Mouse (Mus musculus) midbrain, embryonic 13.5 days (tissue): ENCODE data around the gene Zfp473. TPM values are rescaled to one million over a fixed set of nuclear protein-coding genes. Genes with fewer than 3 reads are reported as not detected.
A peak's percentile ranks its signal among the peaks of the same experiment; 100 is the strongest.

Experiments used
- ATAC-seq: fragments of 200-750 bp; cut with Nextera tagmentation; 2 replicates; pipeline ENCODE4 v1.8.0; 2017; ENCODE audit warnings: mild to moderate bottlenecking, moderate TSS enrichment, moderate library complexity
- H3K27ac ChIP-seq: fragments of 300-500 bp; sonication (generic); 2 replicates; pipeline ENCODE4 v1.5.1; 2015; ENCODE audit warnings: inconsistent platforms, mild to moderate bottlenecking, moderate library complexity
- H3K27me3 ChIP-seq: fragments of 300-500 bp; sonication (generic); 2 replicates; pipeline ENCODE4 v1.6.1; 2015; ENCODE audit warnings: mild to moderate bottlenecking, inconsistent platforms
- H3K36me3 ChIP-seq: fragments of 300-500 bp; sonication (generic); 2 replicates; pipeline ENCODE4 v1.6.1; 2015; ENCODE audit warnings: mild to moderate bottlenecking, inconsistent platforms
- H3K4me1 ChIP-seq: fragments of 300-500 bp; sonication (generic); replicated peaks from 2 replicates; pipeline ENCODE4 v1.6.1; 2015; ENCODE audit warnings: inconsistent platforms
- H3K4me2 ChIP-seq: fragments of 300-500 bp; sonication (generic); replicated peaks from 2 replicates; pipeline ENCODE4 v1.6.1; 2015; ENCODE audit warnings: moderate library complexity, mild to moderate bottlenecking, inconsistent platforms
- H3K4me3 ChIP-seq: fragments of 300-500 bp; sonication (generic); replicated peaks from 2 replicates; pipeline ENCODE4 v1.5.1; 2015; ENCODE audit warnings: mild to moderate bottlenecking, inconsistent platforms
- H3K9ac ChIP-seq: fragments of 300-500 bp; sonication (generic); replicated peaks from 2 replicates; pipeline ENCODE4 v1.6.1; 2015; ENCODE audit warnings: mild to moderate bottlenecking, inconsistent platforms
- H3K9me3 ChIP-seq: fragments of 300-500 bp; sonication (generic); 2 replicates; pipeline ENCODE4 v1.6.1; 2016; ENCODE audit warnings: mild to moderate bottlenecking, inconsistent platforms
- WGBS: fragments of 180-500 bp; shearing (Covaris S2); methylation state at CpG from one replicate; pipeline ENCODE4 v1.1.7; 2015; 5-methylcytosine and 5-hydroxymethylcytosine counted together
- polyA plus RNA-seq: library from polyadenylated mRNA; unstranded; fragments of >200 nt; fragmentation: Nextera tagmentation; extraction: Ambion mirVana; gene quantifications from 2 replicates; pipeline ENCODE4 v1.2.1, GENCODE M21; 2015

The Zfp473 gene
- polyA plus RNA-seq, 1 experiment from 2014 or later = 1.4 TPM

- Histone ChIP-seq H3K27ac (no peak overlapping the region), H3K4me1 (peaks cover 31% of the 10 kb centered on the region), H3K9me3 (no peaks in the 10 kb centered on the region), H3K27me3 (no peaks in the 10 kb centered on the region), H3K4me2 (0 out of 2 replicates have a peak overlapping the region, but pooled peaks have one; percentile 75), H3K9ac (no peak overlapping the region), H3K36me3 (peaks cover 2% of the 10 kb centered on the region), H3K4me3 (peak overlapping the region; percentile 62)
- WGBS = 64% methylated on average over 4 of the region's 4 CpGs
- ATAC-seq = no peak
Measured at GRCm38 (mm10) chr7:44747115-44747514, 3.7 kb downstream of the Zfp473 start.

GRCm38 (mm10) chr7:44745076-44745475, 5.8 kb downstream of the Zfp473 start:
- peak; percentile 71 for ATAC-seq
- H3K9me3 ChIP-seq = no peaks in the 10 kb centered on the region
- 0 out of 2 replicates have a peak, but pooled peaks cover 1% of the 10 kb centered on the region for H3K36me3 ChIP-seq
- WGBS = under 1% methylated on average over 18 of the region's 18 CpGs
- peak overlapping the region; percentile 70 for H3K4me2 ChIP-seq
- no peaks in the 10 kb centered on the region for H3K27me3 ChIP-seq
- H3K9ac ChIP-seq = peak overlapping the region; percentile 69
- H3K4me1 ChIP-seq = peaks cover 31% of the 10 kb centered on the region
- H3K27ac ChIP-seq = peak overlapping the region; percentile 63
- peak overlapping the region; percentile 47 for H3K4me3 ChIP-seq

- 22% methylated on average over 9 of the region's 9 CpGs for WGBS
Measured at GRCm38 (mm10) chr7:44744270-44744669, 6.6 kb downstream of the Zfp473 start.

DNA sequence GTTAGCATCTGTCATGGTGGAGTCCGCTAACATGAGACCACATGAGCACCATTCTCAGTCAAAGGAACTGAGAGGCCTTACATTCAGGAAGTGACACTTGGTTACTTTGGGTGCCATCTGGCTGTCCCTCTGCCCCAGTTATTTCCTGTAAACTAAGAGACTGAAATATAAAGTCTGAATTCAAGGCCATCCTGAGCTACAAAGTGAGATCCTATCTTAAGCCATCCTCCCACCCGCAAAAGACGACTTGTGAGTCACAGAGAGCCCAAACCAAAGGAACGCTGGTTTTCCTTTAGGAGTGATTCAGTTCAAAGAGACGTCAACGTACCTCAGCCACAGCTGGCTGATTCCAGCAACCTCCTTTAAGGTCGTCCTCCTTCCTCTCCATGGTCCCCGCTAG, 9.5 kb downstream of the Zfp473 start:
- 83% methylated on average over 8 of the region's 8 CpGs for WGBS
- Histone ChIP-seq H3K4me2 (no peak overlapping the region), H3K4me1 (peaks cover 14% of the 10 kb centered on the region), H3K4me3 (no peak overlapping the region), H3K27me3 (no peaks in the 10 kb centered on the region), H3K36me3 (peaks cover 9% of the 10 kb centered on the region; the same call in 1 of the 2 replicates), H3K27ac (no peak overlapping the region), H3K9me3 (no peaks in the 10 kb centered on the region), H3K9ac (no peak overlapping the region)
- ATAC-seq = no peak

More at GRCm38 (mm10) chr7:44744270-44744669, 6.6 kb downstream of the Zfp473 start:
- Histone ChIP-seq H3K4me3 (peak overlapping the region; percentile 47), H3K9ac (peak overlapping the region; percentile 69), H3K4me1 (peaks cover 28% of the 10 kb centered on the region), H3K9me3 (no peaks in the 10 kb centered on the region), H3K27ac (no peak overlapping the region), H3K36me3 (0 out of 2 replicates have a peak, but pooled peaks cover 3% of the 10 kb centered on the region), H3K4me2 (peak overlapping the region; percentile 70), H3K27me3 (no peaks in the 10 kb centered on the region)
- ATAC-seq = no peak

GRCm38 (mm10) chr7:44733723-44734122, 17.1 kb downstream of the Zfp473 start:
- H3K4me2 ChIP-seq = no peak overlapping the region
- peaks cover 35% of the 10 kb centered on the region for H3K36me3 ChIP-seq
- H3K4me1 ChIP-seq = no peaks in the 10 kb centered on the region
- 92% methylated on average over 9 of the region's 9 CpGs for WGBS
- no peak overlapping the region for H3K9ac ChIP-seq
- H3K27ac ChIP-seq = no peak overlapping the region
- no peaks in the 10 kb centered on the region for H3K27me3 ChIP-seq
- ATAC-seq = no peak
- H3K9me3 ChIP-seq = no peaks in the 10 kb centered on the region
- no peak overlapping the region for H3K4me3 ChIP-seq

- no peak for ATAC-seq
- Histone ChIP-seq H3K9ac (no peak overlapping the region), H3K9me3 (no peaks in the 10 kb centered on the region), H3K27me3 (no peaks in the 10 kb centered on the region), H3K4me3 (no peak overlapping the region), H3K4me2 (no peak overlapping the region), H3K27ac (no peak overlapping the region), H3K36me3 (peaks cover 14% of the 10 kb centered on the region), H3K4me1 (no peaks in the 10 kb centered on the region)
- WGBS = 90% methylated on average over 11 of the region's 11 CpGs
Measured at GRCm38 (mm10) chr7:44728082-44728975, 22.5 kb downstream of the Zfp473 start.

GRCm38 (mm10) chr7:44727151-44727550, 23.7 kb downstream of the Zfp473 start:
- ATAC-seq = no peak
- Histone ChIP-seq H3K27ac (no peak overlapping the region), H3K27me3 (no peaks in the 10 kb centered on the region), H3K9ac (no peak overlapping the region), H3K4me1 (no peaks in the 10 kb centered on the region), H3K4me3 (no peak overlapping the region), H3K36me3 (0 out of 2 replicates have a peak, but pooled peaks cover 2% of the 10 kb centered on the region), H3K4me2 (no peak overlapping the region), H3K9me3 (no peaks in the 10 kb centered on the region)
- WGBS = 59% methylated on average over 5 of the region's 5 CpGs

DNA sequence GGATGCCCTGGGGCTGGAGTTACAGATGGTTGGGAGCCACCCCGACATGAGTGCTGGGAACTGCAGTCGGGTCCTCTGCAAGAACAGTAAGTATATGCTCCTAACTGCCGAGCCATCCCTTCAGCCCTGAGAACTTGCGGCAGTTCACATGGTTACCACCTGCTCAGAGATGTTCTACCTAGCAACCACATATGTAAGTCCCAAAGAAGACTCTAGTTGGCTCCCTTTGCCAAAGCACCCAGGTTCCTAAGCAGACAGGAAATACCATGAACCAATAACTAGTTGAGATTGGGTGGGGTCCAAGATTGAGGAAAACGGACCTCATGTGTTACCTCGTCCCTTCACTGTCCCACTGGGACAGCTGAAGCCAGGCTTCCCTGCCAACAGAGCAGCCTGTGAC, 24.5 kb downstream of the Zfp473 start:
- 82% methylated on average over 6 of the region's 6 CpGs for WGBS
- Histone ChIP-seq H3K4me1 (no peaks in the 10 kb centered on the region), H3K9me3 (no peaks in the 10 kb centered on the region), H3K36me3 (no peaks in the 10 kb centered on the region), H3K27ac (no peak overlapping the region), H3K4me2 (no peak overlapping the region), H3K4me3 (no peak overlapping the region), H3K27me3 (no peaks in the 10 kb centered on the region), H3K9ac (no peak overlapping the region)
- no peak for ATAC-seq

GRCm38 (mm10) chr7:44724316-44724715, 26.5 kb downstream of the Zfp473 start:
- no peaks in the 10 kb centered on the region for H3K36me3 ChIP-seq
- H3K27ac ChIP-seq = no peak overlapping the region
- H3K4me3 ChIP-seq = no peak overlapping the region
- no peak for ATAC-seq
- H3K9ac ChIP-seq = no peak overlapping the region
- no peaks in the 10 kb centered on the region for H3K4me1 ChIP-seq
- H3K9me3 ChIP-seq = no peaks in the 10 kb centered on the region
- WGBS = 25% methylated on average over 7 of the region's 7 CpGs
- no peaks in the 10 kb centered on the region for H3K27me3 ChIP-seq
- no peak overlapping the region for H3K4me2 ChIP-seq

DNA sequence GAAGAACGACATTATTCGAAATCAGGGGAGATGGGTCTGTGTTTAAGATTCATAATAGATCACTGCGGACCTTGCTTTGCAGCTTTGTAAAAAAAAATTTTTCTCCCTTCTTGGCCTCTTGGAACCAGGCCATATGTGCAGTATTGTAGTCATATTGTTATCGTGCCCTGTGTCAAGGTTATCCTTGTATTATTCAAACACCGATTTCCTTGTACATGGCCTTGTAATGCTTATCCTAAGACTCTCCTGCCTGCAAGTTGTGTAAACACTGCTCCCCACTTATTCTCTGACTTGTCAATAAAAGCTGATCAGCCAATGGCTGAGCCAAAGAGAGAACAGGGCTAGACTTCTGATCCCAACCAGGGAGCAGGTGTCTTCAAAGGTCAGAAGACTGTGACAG, 28.8 kb downstream of the Zfp473 start:
- H3K27me3 ChIP-seq = no peaks in the 10 kb centered on the region
- WGBS = 83% methylated on average over 5 of the region's 5 CpGs
- ATAC-seq = no peak
- H3K36me3 ChIP-seq = no peaks in the 10 kb centered on the region
- H3K4me3 ChIP-seq = no peak overlapping the region
- no peak overlapping the region for H3K4me2 ChIP-seq
- no peak overlapping the region for H3K27ac ChIP-seq
- H3K9ac ChIP-seq = no peak overlapping the region
- H3K9me3 ChIP-seq = no peaks in the 10 kb centered on the region
- H3K4me1 ChIP-seq = no peaks in the 10 kb centered on the region

DNA sequence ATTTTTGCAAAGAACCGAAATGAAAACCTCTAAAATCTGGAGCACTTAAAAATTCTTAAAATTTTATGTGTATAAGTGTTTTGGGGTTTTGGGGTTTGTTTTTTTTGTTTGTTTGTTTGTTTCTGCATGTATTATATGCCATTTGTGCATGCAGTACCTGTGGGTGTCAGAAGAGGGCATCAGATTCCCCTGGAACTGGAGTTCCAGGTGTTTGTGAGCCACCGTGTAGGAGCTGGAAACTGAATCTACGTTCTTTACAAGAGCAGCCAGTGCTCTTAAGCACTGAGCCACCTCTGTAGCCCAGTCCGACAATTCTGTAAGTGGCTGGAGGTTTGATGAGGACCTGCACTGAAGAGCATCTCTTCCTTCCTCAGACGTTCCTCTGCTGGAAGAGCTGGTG, 41.0 kb downstream of the Zfp473 start:
- H3K9ac ChIP-seq = no peak overlapping the region
- no peak overlapping the region for H3K27ac ChIP-seq
- H3K27me3 ChIP-seq = no peaks in the 10 kb centered on the region
- H3K4me2 ChIP-seq = no peak overlapping the region
- H3K4me3 ChIP-seq = no peak overlapping the region
- no peaks in the 10 kb centered on the region for H3K36me3 ChIP-seq
- 87% methylated on average over 5 of the region's 5 CpGs for WGBS
- peaks cover 8% of the 10 kb centered on the region; the same call in 1 of the 2 replicates for H3K9me3 ChIP-seq
- no peak for ATAC-seq
- no peaks in the 10 kb centered on the region for H3K4me1 ChIP-seq

GRCm38 (mm10) chr7:44708574-44708973, 42.3 kb downstream of the Zfp473 start, which contains the start of gene Izumo2:
TSS of gene Izumo2 (plus strand) at chr7:44708742.
- no peak for ATAC-seq
- Histone ChIP-seq H3K36me3 (no peaks in the 10 kb centered on the region), H3K4me2 (no peak within 1 kb of the TSS), H3K9me3 (peaks cover 8% of the 10 kb centered on the region; the same call in 1 of the 2 replicates), H3K27ac (no peak within 1 kb of the TSS), H3K9ac (no peak within 1 kb of the TSS), H3K4me3 (no peak within 1 kb of the TSS), H3K4me1 (no peaks in the 10 kb centered on the region), H3K27me3 (no peaks in the 10 kb centered on the region)
- WGBS = 72% methylated on average over 14 of the region's 14 CpGs
